Mouse (Mus musculus): ENCODE data around the gene Slc34a3.

Slc34a3 gene

DNA sequence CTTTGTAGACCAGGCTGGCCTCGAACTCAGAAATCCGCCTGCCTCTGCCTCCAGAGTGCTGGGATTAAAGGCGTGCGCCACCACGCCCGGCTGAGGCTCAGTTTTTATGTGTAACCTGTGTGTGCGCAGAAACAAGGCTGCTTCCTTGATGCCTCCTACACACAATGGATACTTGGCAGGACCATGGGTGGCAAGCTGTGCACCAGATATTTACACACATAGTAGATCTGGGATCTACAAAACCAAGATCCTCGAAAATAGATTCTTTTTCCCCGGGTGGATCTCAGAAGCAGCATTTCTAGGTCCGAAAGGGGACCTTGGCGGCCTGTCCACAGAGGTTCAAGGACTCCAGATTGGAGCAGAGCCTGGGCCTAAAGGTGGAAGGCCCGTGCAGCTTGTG lies 27.7 kb upstream of the Slc34a3 start:
- TF ChIP-seq GATA4 (IDR thresholded peaks at IDR 0.05; ENCODE audit: insufficient replicate concordance, low read length), result no peak

DNA sequence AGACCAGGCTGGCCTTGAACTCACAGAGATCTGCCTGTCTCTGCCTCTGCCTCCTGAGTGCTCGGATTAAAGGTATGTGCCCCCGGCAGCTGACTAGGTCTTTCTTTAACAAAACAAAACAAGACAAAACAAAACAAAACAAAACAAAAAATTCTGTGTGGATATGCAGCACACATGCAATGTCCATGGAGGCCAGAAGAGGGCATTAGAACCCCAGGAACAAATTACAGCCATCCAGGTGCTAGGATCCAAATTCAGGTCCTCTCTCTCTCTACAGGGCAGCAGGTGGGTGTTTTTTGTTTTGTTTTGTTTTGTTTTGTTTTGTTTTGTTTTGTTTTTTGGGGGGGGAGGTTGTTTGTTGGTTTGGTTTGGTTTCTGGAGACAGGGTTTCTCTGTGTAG lies 24.7 kb upstream of the Slc34a3 start:
- no peak for TF ChIP-seq GATA4 (IDR thresholded peaks at IDR 0.05; ENCODE audit: insufficient replicate concordance, low read length)

DNA sequence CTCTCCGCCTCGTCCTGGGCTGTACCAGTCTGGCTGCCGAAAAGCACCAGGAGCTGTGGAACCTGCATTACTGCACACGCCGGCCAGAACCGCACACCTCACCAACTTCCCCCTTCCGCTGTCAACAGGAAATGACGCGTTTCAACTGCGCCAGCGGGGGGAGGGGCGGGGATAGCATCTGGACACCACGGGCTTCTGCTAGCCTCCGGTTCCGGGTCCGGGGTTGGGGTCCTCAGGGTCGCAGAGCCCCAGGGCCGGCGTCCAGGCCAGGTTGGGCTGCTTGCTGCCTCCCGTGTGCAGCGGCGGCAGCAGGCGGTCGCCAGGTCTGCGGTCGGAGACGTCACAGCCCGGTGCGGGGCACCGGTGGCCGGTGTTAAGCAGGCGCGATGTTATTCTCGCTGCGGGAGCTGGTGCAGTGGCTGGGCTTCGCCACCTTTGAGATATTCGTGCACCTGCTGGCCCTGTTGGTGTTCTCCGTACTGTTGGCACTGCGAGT lies 21.2 kb upstream of the Slc34a3 start, which contains the start of gene Tmem203:
Tmem203 (plus strand) TSS at position 156 of the 496 bp plus-strand sequence.
- TF ChIP-seq GATA4 (IDR thresholded peaks at IDR 0.05; ENCODE audit: insufficient replicate concordance, low read length), result no peak; the same call in 1 of the 2 replicates

DNA sequence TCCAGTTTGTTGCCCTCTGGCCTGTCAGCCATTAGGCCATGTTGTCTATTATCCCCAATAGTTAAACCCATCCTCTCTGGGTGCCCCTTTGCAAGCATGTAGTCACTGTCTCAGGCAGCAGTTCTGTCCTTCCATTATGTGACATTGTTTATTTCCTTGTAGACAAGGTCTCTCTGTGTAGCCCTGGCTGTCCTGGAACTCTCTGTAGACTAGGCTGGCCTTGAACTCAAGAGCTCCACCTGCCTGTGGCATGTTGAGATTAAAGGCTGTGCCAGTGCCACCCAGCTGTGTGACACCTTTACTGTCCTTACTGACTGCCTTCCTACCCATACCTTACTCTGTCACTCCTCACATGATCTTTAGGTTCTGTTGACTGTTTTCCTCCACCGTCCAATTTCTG lies 18.2 kb upstream of the Slc34a3 start:
- TF ChIP-seq GATA4 (IDR thresholded peaks at IDR 0.05; ENCODE audit: insufficient replicate concordance, low read length), result no peak

DNA sequence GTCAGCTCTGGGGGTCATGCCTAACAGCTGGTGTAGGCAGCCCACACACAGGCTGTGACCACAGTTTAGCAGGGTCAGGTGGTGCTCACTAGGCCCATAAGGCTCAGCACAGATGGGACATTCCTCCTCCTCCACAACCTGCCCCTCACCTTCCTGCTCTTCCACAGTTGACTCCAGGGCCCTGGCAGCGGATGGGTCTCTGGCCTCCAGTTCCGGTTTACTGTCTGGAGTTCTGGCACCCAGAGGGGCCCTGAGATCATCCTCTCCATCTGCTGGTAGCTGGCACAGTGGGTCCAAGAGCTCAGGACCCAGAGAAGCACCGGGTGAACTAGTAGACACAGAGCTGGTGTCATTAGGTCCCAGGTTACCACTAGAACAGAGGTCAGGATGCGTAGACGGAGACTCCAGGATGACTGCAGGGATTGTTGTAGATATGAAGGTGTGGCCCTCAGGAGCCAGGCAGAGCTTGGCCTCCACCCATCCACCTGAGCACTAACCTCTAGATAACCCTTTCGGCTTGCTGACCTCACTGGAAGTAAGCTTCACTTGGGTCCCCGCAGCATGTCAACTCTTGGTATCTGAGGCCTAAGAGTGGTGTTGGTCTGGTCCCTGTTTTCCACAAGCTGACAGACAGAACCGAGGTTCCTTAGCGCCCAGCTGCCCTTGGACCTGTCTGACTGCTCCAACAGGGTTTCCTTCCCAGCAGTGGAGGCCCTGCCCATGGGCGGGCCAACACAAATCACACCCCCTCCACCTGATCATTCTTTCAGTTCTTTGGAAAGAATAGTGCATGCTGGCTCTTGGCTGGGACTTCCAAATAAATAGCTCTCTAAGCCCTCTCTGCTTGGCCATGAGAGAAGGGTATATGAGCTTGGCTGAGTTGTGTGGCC lies 12.3 kb upstream of the Slc34a3 start, which contains the start of gene AL732309.1:
AL732309.1 (minus strand) TSS at position 681 of the 890 bp plus-strand sequence.
- TF ChIP-seq GATA4 (IDR thresholded peaks at IDR 0.05; ENCODE audit: insufficient replicate concordance, low read length), result no peak

DNA sequence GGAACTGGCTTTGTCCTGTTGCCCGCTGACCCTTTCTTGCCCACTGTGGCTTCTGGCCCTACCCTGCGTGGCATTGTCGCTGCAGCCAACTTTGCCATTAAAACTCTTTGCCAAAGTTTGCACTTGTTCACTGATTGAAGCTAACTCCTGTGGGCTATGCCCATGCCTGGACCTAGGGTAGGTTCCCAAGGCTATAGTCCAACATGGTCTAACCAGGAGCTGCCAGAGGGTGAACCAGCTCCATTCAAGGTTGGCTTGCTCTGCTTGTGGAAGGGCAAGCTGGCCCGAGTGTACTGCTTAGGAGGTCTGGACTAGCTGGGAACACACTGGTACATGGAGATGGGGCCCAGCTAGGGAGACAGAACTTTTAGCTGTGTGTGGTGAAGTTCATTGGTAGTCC lies 10.0 kb upstream of the Slc34a3 start:
- TF ChIP-seq GATA4 (IDR thresholded peaks at IDR 0.05; ENCODE audit: insufficient replicate concordance, low read length), result no peak

DNA sequence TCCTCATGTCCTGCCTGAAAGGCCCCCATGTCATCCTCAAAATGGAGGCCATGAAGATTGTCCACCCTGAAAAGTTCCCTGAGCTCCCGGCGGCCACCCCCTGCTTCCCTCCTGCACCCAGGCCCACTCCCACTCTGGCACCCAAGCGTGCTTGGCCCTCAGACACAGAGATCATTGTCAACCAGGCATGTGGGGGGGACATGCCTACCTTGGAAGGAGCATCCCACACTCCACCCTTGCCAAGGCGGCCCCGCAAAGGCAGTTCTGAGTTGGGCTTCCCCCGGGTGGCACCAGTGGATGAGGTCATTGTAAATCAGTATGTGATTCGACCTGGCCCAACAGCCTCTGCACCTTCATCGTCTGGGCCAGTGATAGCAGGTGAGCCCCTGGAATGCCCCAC lies 9.2 kb upstream of the Slc34a3 start:
- TF ChIP-seq GATA4 (IDR thresholded peaks at IDR 0.05; ENCODE audit: insufficient replicate concordance, low read length), result no peak

DNA sequence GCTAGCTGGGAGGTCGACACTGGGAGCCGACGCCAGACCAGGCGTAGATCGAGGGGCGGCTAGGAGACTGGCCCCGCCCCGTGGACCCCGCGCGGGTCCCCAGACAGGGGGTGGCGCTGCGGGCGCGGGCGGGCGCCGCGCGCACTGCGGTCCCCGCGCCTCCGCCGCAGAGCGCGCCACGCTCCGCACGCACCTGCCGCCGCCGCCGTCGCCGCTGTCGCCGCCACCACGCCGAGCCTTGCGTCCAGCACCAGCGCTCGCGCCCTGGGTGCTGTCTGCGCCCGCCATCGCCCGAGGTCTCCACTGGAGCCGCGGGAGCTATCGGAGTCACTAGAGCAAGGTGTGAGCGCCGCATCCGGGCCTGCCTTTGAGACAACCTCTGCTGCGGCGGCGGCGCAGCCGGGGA lies 7.9 kb upstream of the Slc34a3 start, which contains the start of the genes Rnf208 and Cysrt1:
Rnf208 (plus strand) TSS at position 155 of the 406 bp plus-strand sequence.
Cysrt1 (minus strand) TSS at position 352 of the 406 bp plus-strand sequence.
- TF ChIP-seq GATA4 (IDR thresholded peaks at IDR 0.05; ENCODE audit: insufficient replicate concordance, low read length), result no peak

DNA sequence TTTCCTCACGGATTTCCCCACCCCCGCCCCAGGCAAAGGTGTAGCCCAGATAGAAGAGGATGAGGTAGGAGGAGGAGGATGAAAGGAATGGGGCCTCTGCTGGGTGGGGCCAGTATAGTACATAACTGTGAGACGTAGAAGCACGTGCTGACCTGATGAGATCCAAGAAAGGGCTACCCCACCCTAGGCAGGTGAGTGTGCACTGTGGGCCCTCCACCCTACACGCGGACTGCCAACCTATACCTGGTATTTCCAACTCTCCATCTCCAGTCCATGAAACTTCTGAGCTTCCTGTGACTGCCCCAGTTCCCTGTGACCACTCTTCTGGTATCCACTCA lies 7.2 kb upstream of the Slc34a3 start:
- no peak for TF ChIP-seq GATA4 (IDR thresholded peaks at IDR 0.05; ENCODE audit: insufficient replicate concordance, low read length)

DNA sequence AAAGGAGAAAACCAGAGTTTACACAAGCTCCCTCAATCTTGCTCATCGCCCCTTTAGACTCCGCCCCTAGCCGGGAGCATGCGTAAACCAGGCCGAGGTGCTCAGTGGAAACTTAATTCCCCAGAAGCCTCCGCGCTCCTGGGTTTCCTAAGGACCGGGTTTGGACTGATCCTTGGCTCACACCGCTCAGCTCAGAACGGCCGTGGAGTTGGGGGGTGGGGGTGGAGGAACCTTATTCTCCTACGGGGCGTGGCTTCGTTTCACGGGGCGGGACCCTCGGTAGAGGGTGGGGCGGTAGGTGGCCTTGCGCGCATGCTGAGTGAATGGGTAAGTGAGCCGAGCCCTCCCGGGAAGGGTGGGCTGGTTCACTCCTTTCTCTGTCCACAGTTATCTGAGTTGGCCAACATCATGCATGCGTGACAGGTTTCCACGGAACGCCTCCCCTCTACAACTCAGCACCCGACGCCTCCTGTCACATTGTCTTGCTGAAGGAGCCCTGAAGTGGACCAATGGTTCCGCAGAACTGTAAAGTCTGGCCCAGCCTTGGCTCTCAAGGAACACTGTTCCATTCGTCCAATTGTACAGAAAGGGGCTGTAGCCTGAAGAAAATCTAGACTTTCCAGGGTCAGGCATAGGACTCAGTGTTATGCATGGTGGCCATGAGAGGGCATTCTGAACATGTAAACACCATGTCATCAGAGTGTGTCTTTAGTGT lies 6.7 kb upstream of the Slc34a3 start:
- no peak for TF ChIP-seq GATA4 (IDR thresholded peaks at IDR 0.05; ENCODE audit: insufficient replicate concordance, low read length)

DNA sequence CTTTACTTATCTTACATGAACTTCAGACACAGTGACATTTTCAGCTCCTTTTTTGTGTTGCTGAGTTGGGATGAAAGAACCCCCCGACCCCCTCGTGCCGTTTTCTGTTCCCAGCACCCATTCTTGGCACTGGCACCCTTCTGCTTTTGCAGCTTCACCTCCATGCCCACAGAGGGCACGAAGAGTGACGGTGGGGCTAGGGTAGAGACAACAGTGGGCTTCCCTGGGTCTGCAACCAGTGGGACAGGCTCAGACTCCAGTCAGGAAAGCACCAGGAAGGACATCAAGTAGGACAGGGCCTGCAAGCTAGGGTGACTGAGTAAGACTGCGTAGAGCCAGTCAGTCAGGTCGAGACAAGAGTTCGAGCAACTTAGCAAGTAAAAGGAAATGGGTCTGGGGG lies 6.1 kb upstream of the Slc34a3 start:
- no peak for TF ChIP-seq GATA4 (IDR thresholded peaks at IDR 0.05; ENCODE audit: insufficient replicate concordance, low read length)

DNA sequence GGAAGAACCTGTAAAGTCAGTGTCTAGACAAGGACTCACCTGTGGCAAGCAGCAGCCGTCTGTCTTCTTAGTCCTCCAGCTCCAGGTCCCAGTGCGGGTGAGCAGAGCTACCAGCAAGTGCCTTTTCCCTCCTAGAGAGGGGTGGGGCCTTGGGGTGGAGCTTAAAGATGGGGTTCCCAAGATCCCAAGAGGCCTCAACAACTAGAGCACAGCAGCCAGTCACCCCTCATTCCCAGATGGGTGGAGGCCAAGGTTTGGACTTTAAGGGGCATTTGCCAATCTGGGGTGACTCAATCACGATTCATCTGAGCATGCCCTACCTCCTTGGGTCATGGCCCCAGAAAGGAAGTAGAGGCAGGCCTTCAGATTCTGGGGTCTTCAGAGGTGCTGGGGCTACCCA lies 5.6 kb upstream of the Slc34a3 start:
- no peak for TF ChIP-seq GATA4 (IDR thresholded peaks at IDR 0.05; ENCODE audit: insufficient replicate concordance, low read length)

DNA sequence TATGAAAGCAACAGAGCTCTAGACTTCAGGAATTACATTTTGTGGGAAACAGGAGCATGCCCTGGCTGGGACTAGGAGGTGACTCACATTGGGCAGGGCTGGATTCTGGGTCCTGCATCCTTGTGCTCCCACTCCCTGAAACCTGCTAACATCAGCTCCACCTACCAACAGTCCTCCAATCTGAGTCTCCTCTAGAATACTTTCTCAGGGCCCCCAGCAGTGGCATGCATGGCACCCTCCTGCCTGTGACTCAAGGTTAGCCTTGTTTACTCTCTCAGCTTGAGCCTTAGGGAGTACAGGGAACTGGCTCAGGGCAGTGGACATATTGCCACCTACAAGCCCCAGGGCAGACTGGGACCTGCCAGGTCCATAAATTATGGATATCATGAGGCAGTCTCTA lies 3.9 kb upstream of the Slc34a3 start:
- TF ChIP-seq GATA4 (IDR thresholded peaks at IDR 0.05; ENCODE audit: insufficient replicate concordance, low read length), result no peak

DNA sequence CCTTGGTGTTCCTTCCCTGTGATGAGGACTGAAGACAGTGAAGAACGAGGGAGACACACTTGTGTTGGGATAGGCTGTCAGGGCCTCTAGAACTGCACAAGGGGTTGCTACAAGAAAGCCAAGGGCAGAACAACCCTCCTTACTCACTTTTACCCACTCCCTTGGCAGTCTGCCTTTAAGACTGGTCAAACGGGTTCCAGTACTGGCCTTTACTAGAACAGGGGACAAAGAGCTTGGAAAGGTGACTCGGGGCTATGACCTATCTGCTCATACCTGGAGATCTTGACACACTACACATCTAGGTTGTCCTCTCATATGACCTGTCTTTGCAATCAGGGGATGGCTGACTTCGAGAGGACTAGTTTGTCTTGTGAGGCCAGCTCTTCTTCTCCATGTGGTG lies 3.4 kb upstream of the Slc34a3 start:
- no peak for TF ChIP-seq GATA4 (IDR thresholded peaks at IDR 0.05; ENCODE audit: insufficient replicate concordance, low read length)

DNA sequence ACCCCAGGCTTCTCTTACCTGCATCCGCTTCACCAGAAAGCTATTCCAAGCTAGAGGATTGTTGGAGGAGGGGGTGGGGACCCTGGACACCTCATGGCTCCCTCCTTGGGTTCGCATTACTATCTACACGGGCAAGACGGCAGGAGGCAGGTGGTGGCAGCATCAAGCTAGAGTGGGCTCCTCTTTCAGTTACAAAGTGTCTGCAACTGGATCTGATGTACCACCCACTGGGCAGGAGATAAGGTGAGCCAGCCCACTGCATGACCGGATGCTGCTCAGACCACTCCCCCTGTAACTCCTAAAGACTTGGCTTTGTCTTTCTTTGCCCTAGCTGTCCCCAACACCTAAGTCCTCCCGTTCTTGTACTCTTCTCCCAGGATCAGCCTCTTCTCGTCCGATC lies 2.5 kb upstream of the Slc34a3 start, which contains the start of gene Rnf224:
Rnf224 (minus strand) TSS at position 174 of the 400 bp plus-strand sequence.
- TF ChIP-seq GATA4 (IDR thresholded peaks at IDR 0.05; ENCODE audit: insufficient replicate concordance, low read length), result no peak
